Mouse (Mus musculus) testis, postnatal 14 days (tissue): ENCODE results near the gene Fam83c.

Experiments used
- DNase-seq: peaks from one replicate; pipeline ENCODE4 v3.0.0; 2021; ENCODE audit warnings: low spot score

The Fam83c gene

GRCm38 (mm10) chr2:155794674-155795445 is 39.8 kb downstream of the Fam83c start:
- DNase-seq = no peak

GRCm38 (mm10) chr2:155792899-155793298 is 41.8 kb downstream of the Fam83c start:
- no peak for DNase-seq

GRCm38 (mm10) chr2:155787949-155788931 is 46.4 kb downstream of the Fam83c start:
- DNase-seq = no peak

GRCm38 (mm10) chr2:155786905-155787304 is 47.7 kb downstream of the Fam83c start:
- DNase-seq = no peak

GRCm38 (mm10) chr2:155784534-155784933 is 50.1 kb downstream of the Fam83c start:
- no peak for DNase-seq

- DNase-seq = no peak
Observed at GRCm38 (mm10) chr2:155779506-155779905, 55.1 kb downstream of the Fam83c start.

- DNase-seq = no peak
Observed at GRCm38 (mm10) chr2:155779066-155779465, 55.6 kb downstream of the Fam83c start.

- no peak for DNase-seq
Observed at GRCm38 (mm10) chr2:155778004-155778403, 56.6 kb downstream of the Fam83c start.

- no peak for DNase-seq
Observed at GRCm38 (mm10) chr2:155777688-155777985, 57.0 kb downstream of the Fam83c start.
